Mouse (Mus musculus) MEL (cell line): ENCODE data around the gene Tec. TPM values are rescaled to one million over a fixed set of nuclear protein-coding genes. Genes with fewer than 3 reads are reported as not detected.

Source experiments
- DNase-seq: peaks from one replicate; pipeline ENCODE4 v3.0.0; 2011; ENCODE audit warnings: low read depth, low spot score
- H3K27ac ChIP-seq: 2 replicates; pipeline ENCODE4 v1.5.1; 2012; ENCODE audit warnings: low read depth, mild to moderate bottlenecking, control low read depth, low read length, moderate library complexity; ENCODE audit not compliant: control insufficient read depth
- H3K27me3 ChIP-seq, 2 experiments: fragments of 150-350 bp in 1 of 2; sonication (generic) in 1 of 2; 2 replicates each; pipeline ENCODE4 v1.6.1; 2012; ENCODE audit warnings: low read length in 2 of 2, mild to moderate bottlenecking in 2 of 2, improper control_type of control experiment in 1 of 2, moderate library complexity in 1 of 2; ENCODE audit not compliant: insufficient read depth in 2 of 2, control insufficient read depth in 1 of 2
- H3K36me3 ChIP-seq, 2 experiments: 2 replicates each; pipeline ENCODE4 v1.6.1; 2012 to 2014; ENCODE audit warnings: low read length in 2 of 2, improper control_type of control experiment in 1 of 2, inconsistent platforms in 1 of 2, mild to moderate bottlenecking in 1 of 2; ENCODE audit not compliant: insufficient read depth in 2 of 2, control insufficient read depth in 1 of 2
- H3K4me1 ChIP-seq, 2 experiments: fragments of 150-350 bp in 1 of 2; sonication (generic) in 1 of 2; 2 replicates each; pipeline ENCODE4 v1.6.1; 2012; ENCODE audit warnings: low read length in 2 of 2, improper control_type of control experiment in 1 of 2, mild to moderate bottlenecking in 1 of 2; ENCODE audit not compliant: insufficient read depth in 2 of 2, control insufficient read depth in 1 of 2
- H3K4me3 ChIP-seq, 2 experiments: fragments of 150-350 bp in 1 of 2; sonication (generic) in 1 of 2; 2 replicates each; pipeline ENCODE4 v1.5.1; 2012; ENCODE audit warnings: low read depth in 2 of 2, low read length in 2 of 2, mild to moderate bottlenecking in 2 of 2, moderate library complexity in 2 of 2, control low read depth in 1 of 2, improper control_type of control experiment in 1 of 2; ENCODE audit not compliant: control insufficient read depth in 1 of 2, insufficient read depth in 1 of 2
- H3K79me2 ChIP-seq: 2 replicates; pipeline ENCODE4 v1.6.1; 2012; ENCODE audit warnings: mild to moderate bottlenecking, low read length, moderate library complexity; ENCODE audit not compliant: control insufficient read depth, poor library complexity, insufficient read depth
- H3K9ac ChIP-seq: 2 replicates; pipeline ENCODE4 v1.6.1; 2012; ENCODE audit warnings: low read depth, mild to moderate bottlenecking, control low read depth, low read length, moderate library complexity; ENCODE audit not compliant: control insufficient read depth, poor library complexity, severe bottlenecking
- H3K9me3 ChIP-seq: fragments of 150-350 bp; sonication (generic); replicated peaks from 2 replicates; pipeline ENCODE4 v1.6.1; 2012; ENCODE audit warnings: mild to moderate bottlenecking, low read length, improper control_type of control experiment, moderate library complexity; ENCODE audit not compliant: insufficient read depth
- BHLHE40 ChIP-seq: IDR thresholded peaks from 2 replicates; pipeline ENCODE4 v1.6.1; 2012; ENCODE audit warnings: low read depth, mild to moderate bottlenecking, inconsistent platforms, low read length, improper control_type of control experiment, borderline replicate concordance
- CHD2 ChIP-seq: IDR thresholded peaks from 2 replicates; pipeline ENCODE4 v1.6.1; 2011; ENCODE audit warnings: low read length, improper control_type of control experiment
- CTCF ChIP-seq, 3 experiments: IDR thresholded peaks in 2 of 3; conservative IDR thresholded peaks in 1 of 3; 2 replicates each; pipeline ENCODE4 v1.5.1; 2011 to 2012; ENCODE audit warnings: low read length in 3 of 3, low read depth in 2 of 3, mild to moderate bottlenecking in 2 of 3, improper control_type of control experiment in 1 of 3, inconsistent platforms in 1 of 3, mixed read lengths in 1 of 3, moderate library complexity in 1 of 3; ENCODE audit not compliant: control insufficient read depth in 1 of 3, insufficient read depth in 1 of 3, poor library complexity in 1 of 3, severe bottlenecking in 1 of 3
- E2F4 ChIP-seq: IDR thresholded peaks from 2 replicates; pipeline ENCODE4 v1.6.1; 2011; ENCODE audit warnings: low read depth, low read length, improper control_type of control experiment, borderline replicate concordance
- ELF1 ChIP-seq: IDR thresholded peaks from 2 replicates; pipeline ENCODE4 v1.6.1; 2014; ENCODE audit warnings: low read depth, mild to moderate bottlenecking, inconsistent platforms, low read length, improper control_type of control experiment, moderate library complexity
- EP300 ChIP-seq, 2 experiments: IDR thresholded peaks; 2 replicates each; pipeline ENCODE4 v1.6.1; 2011; ENCODE audit warnings: improper control_type of control experiment in 2 of 2, low read length in 2 of 2, low read depth in 1 of 2, mild to moderate bottlenecking in 1 of 2
- ETS1 ChIP-seq: IDR thresholded peaks from 2 replicates; pipeline ENCODE4 v1.6.1; 2012; ENCODE audit warnings: low read depth, mild to moderate bottlenecking, inconsistent platforms, low read length, improper control_type of control experiment, moderate library complexity
- GABPA ChIP-seq: IDR thresholded peaks from 2 replicates; pipeline ENCODE4 v1.6.1; 2012; ENCODE audit warnings: low read depth, mild to moderate bottlenecking, inconsistent platforms, low read length, improper control_type of control experiment, moderate library complexity
- GATA1 ChIP-seq: IDR thresholded peaks from 2 replicates; pipeline ENCODE4 v1.6.1; 2011; ENCODE audit warnings: low read depth, low read length, improper control_type of control experiment
- HCFC1 ChIP-seq: IDR thresholded peaks from 2 replicates; pipeline ENCODE4 v1.6.1; 2012; ENCODE audit warnings: low read depth, mild to moderate bottlenecking, inconsistent platforms, low read length, improper control_type of control experiment, moderate library complexity
- KAT2A ChIP-seq: conservative IDR thresholded peaks from 2 replicates; pipeline ENCODE4 v1.6.1; 2012; ENCODE audit warnings: low read depth, low read length, improper control_type of control experiment, inconsistent platforms
- MAFK ChIP-seq: IDR thresholded peaks from 2 replicates; pipeline ENCODE4 v1.6.1; 2011; ENCODE audit warnings: low read depth, mild to moderate bottlenecking, low read length, improper control_type of control experiment, borderline replicate concordance
- MAX ChIP-seq: IDR thresholded peaks from 2 replicates; pipeline ENCODE4 v1.6.1; 2011; ENCODE audit warnings: low read length, improper control_type of control experiment
- MAZ ChIP-seq: IDR thresholded peaks from 2 replicates; pipeline ENCODE4 v1.6.1; 2012; ENCODE audit warnings: low read depth, mild to moderate bottlenecking, inconsistent platforms, low read length, improper control_type of control experiment
- MXI1 ChIP-seq: IDR thresholded peaks from 2 replicates; pipeline ENCODE4 v1.6.1; 2011; ENCODE audit warnings: mild to moderate bottlenecking, low read depth, low read length, improper control_type of control experiment
- MYC ChIP-seq: IDR thresholded peaks from 2 replicates; pipeline ENCODE4 v1.6.1; 2011; ENCODE audit warnings: low read depth, mild to moderate bottlenecking, low read length, improper control_type of control experiment, moderate library complexity
- NELFE ChIP-seq: IDR thresholded peaks from 2 replicates; pipeline ENCODE4 v1.6.1; 2011; ENCODE audit warnings: low read depth, low read length, improper control_type of control experiment
- POLR2A ChIP-seq, 2 experiments: IDR thresholded peaks; 2 replicates each; pipeline ENCODE4 v1.6.1; 2011 to 2012; ENCODE audit warnings: low read length in 2 of 2, mild to moderate bottlenecking in 2 of 2, control low read depth in 1 of 2, improper control_type of control experiment in 1 of 2, low read depth in 1 of 2, moderate library complexity in 1 of 2; ENCODE audit not compliant: control insufficient read depth in 1 of 2, insufficient read depth in 1 of 2, poor library complexity in 1 of 2
- POLR2AphosphoS2 ChIP-seq: IDR thresholded peaks from 2 replicates; pipeline ENCODE4 v1.6.1; 2011; ENCODE audit warnings: low read length, improper control_type of control experiment
- RAD21 ChIP-seq: IDR thresholded peaks from 2 replicates; pipeline ENCODE4 v1.6.1; 2011; ENCODE audit warnings: mild to moderate bottlenecking, low read depth, low read length, improper control_type of control experiment
- RCOR1 ChIP-seq: IDR thresholded peaks from 2 replicates; pipeline ENCODE4 v1.6.1; 2012; ENCODE audit warnings: low read depth, mild to moderate bottlenecking, inconsistent platforms, low read length, improper control_type of control experiment
- SIN3A ChIP-seq: IDR thresholded peaks from 2 replicates; pipeline ENCODE4 v1.6.1; 2012; ENCODE audit warnings: low read length, improper control_type of control experiment, inconsistent platforms
- TAL1 ChIP-seq: IDR thresholded peaks from 2 replicates; pipeline ENCODE4 v1.6.1; 2012; ENCODE audit warnings: mild to moderate bottlenecking, inconsistent platforms, low read length, moderate library complexity, mixed read lengths
- TBP ChIP-seq: IDR thresholded peaks from 2 replicates; pipeline ENCODE4 v1.8.0; 2011; ENCODE audit warnings: low read depth, low read length, improper control_type of control experiment
- TCF12 ChIP-seq: IDR thresholded peaks from 2 replicates; pipeline ENCODE4 v1.6.1; 2014; ENCODE audit warnings: low read depth, mild to moderate bottlenecking, inconsistent platforms, low read length, improper control_type of control experiment, moderate library complexity
- UBTF ChIP-seq: IDR thresholded peaks from 2 replicates; pipeline ENCODE4 v1.6.1; 2012; ENCODE audit warnings: low read depth, mild to moderate bottlenecking, inconsistent platforms, low read length, improper control_type of control experiment, moderate library complexity, borderline replicate concordance; ENCODE audit not compliant: insufficient read depth
- USF1 ChIP-seq: IDR thresholded peaks from 2 replicates; pipeline ENCODE4 v1.6.1; 2014; ENCODE audit warnings: low read depth, mild to moderate bottlenecking, inconsistent platforms, low read length, improper control_type of control experiment, moderate library complexity
- ZC3H11A ChIP-seq: IDR thresholded peaks from 2 replicates; pipeline ENCODE4 v1.6.1; 2012; ENCODE audit warnings: low read depth, mild to moderate bottlenecking, inconsistent platforms, low read length, improper control_type of control experiment
- ZKSCAN1 ChIP-seq: IDR thresholded peaks from 2 replicates; pipeline ENCODE4 v1.6.1; 2012; ENCODE audit warnings: low read depth, mild to moderate bottlenecking, inconsistent platforms, low read length, improper control_type of control experiment, moderate library complexity
- ZMIZ1 ChIP-seq: IDR thresholded peaks from 2 replicates; pipeline ENCODE4 v1.6.1; 2012; ENCODE audit warnings: low read depth, mild to moderate bottlenecking, inconsistent platforms, low read length, improper control_type of control experiment, moderate library complexity
- ZNF384 ChIP-seq: IDR thresholded peaks from 2 replicates; pipeline ENCODE4 v1.6.1; 2012; ENCODE audit warnings: low read depth, mild to moderate bottlenecking, inconsistent platforms, low read length, improper control_type of control experiment
- polyA plus RNA-seq, 2 experiments: library from polyadenylated mRNA; stranded (reverse) in 1 of 2; unstranded in 1 of 2; fragments of >175 nt in 1 of 2; fragments of >200 nt in 1 of 2; gene quantifications; 2 replicates each; pipeline versions ENCODE4 v1.2.1 to v1.2.4; 2012; ENCODE audit warnings: low replicate concordance in 2 of 2, low read depth in 1 of 2; ENCODE audit not compliant: insufficient read length in 2 of 2, insufficient read depth in 1 of 2, missing spikeins in 1 of 2
- total RNA-seq: library from RNA; depleted of rRNA; stranded (reverse); fragments of 300-350 nt; gene quantifications from 2 replicates; pipeline ENCODE4 v1.2.3, GENCODE M21; 2012

The Tec gene
- total and polyA plus RNA-seq, 3 experiments = 44.8 to 61.1 TPM; not detected in 1

GRCm38 (mm10) chr5:72883706-72884105 is 15.4 kb upstream of the Tec start:
- Histone ChIP-seq H3K9me3 (no peaks in the 10 kb centered on the region), H3K36me3 (no peaks in the 10 kb centered on the region), H3K27ac (no peak overlapping the region), H3K9ac (no peak overlapping the region), H3K79me2 (no peaks in the 10 kb centered on the region), H3K4me3 (no peak overlapping the region)
- DNase-seq = no peak
- TF ChIP-seq RAD21 = no peak
- TF ChIP-seq TAL1 = no peak
- no peak for TF ChIP-seq EP300 (IDR thresholded peaks at IDR 0.05; ENCODE audit: low read depth in 1 of 2, low read length in 2 of 2)
- no peak for TF ChIP-seq ZC3H11A
- TF ChIP-seq SIN3A = no peak
- TF ChIP-seq GATA1 = no peak
- TF ChIP-seq NELFE = no peak
- TF ChIP-seq TBP = no peak
- TF ChIP-seq ETS1 = no peak
- TF ChIP-seq GABPA = no peak
- no peak for TF ChIP-seq ZMIZ1
- TF ChIP-seq UBTF = no peak
- no peak for TF ChIP-seq MAX
- TF ChIP-seq USF1 = no peak
- TF ChIP-seq ELF1 = no peak
- TF ChIP-seq, all 39 proteins: peak for 0
- Histone ChIP-seq H3K4me1 (peaks cover 0 to 4% of the 10 kb centered on the region in 2 experiments; a peak in 2 of 4 replicates), H3K27me3 (no peaks in the 10 kb centered on the region)

GRCm38 (mm10) chr5:72882412-72882765 is 14.1 kb upstream of the Tec start:
- Histone ChIP-seq H3K9ac (no peak overlapping the region), H3K27ac (no peak overlapping the region), H3K79me2 (no peaks in the 10 kb centered on the region), H3K36me3 (no peaks in the 10 kb centered on the region), H3K4me3 (no peak overlapping the region), H3K9me3 (no peaks in the 10 kb centered on the region), H3K4me1 (peaks cover 0 to 4% of the 10 kb centered on the region in 2 experiments; a peak in 3 of 4 replicates), H3K27me3 (no peaks in the 10 kb centered on the region)
- peak; percentile 57 for DNase-seq
- no peak for TF ChIP-seq ELF1
- no peak for TF ChIP-seq POLR2A (IDR thresholded peaks at IDR 0.05; ENCODE audit: control insufficient read depth in 1 of 2, insufficient read depth in 1 of 2, low read depth in 1 of 2, low read length in 2 of 2, poor library complexity in 1 of 2)
- TF ChIP-seq BHLHE40 = no peak
- no peak for TF ChIP-seq CTCF (IDR thresholded peaks at IDR 0.05 in 2 of 3, conservative IDR thresholded peaks at IDR 0.05 in 1 of 3; ENCODE audit: control insufficient read depth in 1 of 3, insufficient read depth in 1 of 3, low read depth in 2 of 3, low read length in 3 of 3, poor library complexity in 1 of 3, severe bottlenecking in 1 of 3)
- no peak for TF ChIP-seq RCOR1
- no peak for TF ChIP-seq MAFK
- TF ChIP-seq E2F4 = no peak
- no peak for TF ChIP-seq RAD21
- TF ChIP-seq SIN3A = 0 out of 2 replicates have a peak, but pooled peaks have one; percentile 35
- TF ChIP-seq TBP = no peak
- TF ChIP-seq TCF12 = peak; percentile 19; the same call in 1 of the 2 replicates
- TF ChIP-seq ZNF384 = no peak
- no peak for TF ChIP-seq ZC3H11A
- no peak for TF ChIP-seq HCFC1
- TF ChIP-seq EP300 (IDR thresholded peaks at IDR 0.05; ENCODE audit: low read depth in 1 of 2, low read length in 2 of 2) = peak; percentile 45 to 57; a peak in 3 of 4 replicates
- TF ChIP-seq KAT2A = no peak
- TF ChIP-seq TAL1 = no peak
- TF ChIP-seq ETS1 = peak; percentile 76
- no peak for TF ChIP-seq POLR2AphosphoS2
- TF ChIP-seq MAZ = no peak
- TF ChIP-seq ZKSCAN1 = no peak
- peak; percentile 40; the same call in 1 of the 2 replicates for TF ChIP-seq USF1
- no peak for TF ChIP-seq MYC
- TF ChIP-seq CHD2 = no peak
- no peak for TF ChIP-seq MXI1
- 0 out of 2 replicates have a peak, but pooled peaks have one; percentile 19 for TF ChIP-seq GATA1
- no peak for TF ChIP-seq ZMIZ1
